ENCODE assay signal across 24 mouse cellular contexts in the genomic region with DNA sequence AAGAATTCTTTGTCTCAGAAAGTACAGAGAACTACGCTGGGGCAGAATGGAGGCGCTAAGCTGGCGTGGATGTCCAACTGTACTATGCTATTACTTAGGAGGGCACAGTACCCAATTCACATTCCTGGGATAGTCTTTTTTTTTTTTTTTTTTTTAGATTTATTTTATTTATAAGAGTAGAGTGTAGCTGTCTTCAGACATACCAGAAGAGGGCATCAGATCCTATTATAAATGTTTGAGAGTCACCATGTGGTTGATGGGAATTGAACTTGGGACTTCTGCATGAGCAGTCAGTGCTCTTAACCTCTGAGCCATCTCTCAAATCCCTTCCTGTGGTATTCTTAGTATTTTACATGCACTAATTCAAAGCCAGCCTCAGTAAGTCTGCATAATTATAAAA. TPM values are rescaled to one million over a fixed set of nuclear protein-coding genes. Genes with fewer than 3 reads are reported as not detected.
DNase-seq lines count a peak whose midpoint lies in the region; ATAC-seq and TF ChIP-seq lines count a peak whose summit lies in the region.
"Had no signal": no experiment of that assay in that cellular context is flagged by ENCODE, and none has a peak within 500 bp of the region (broad histone marks: within the 10 kb centered on the region; RNA-seq: fewer than 3 reads in every experiment).

No protein-coding gene starts in this region.

- H3K27me3 ChIP-seq in hindbrain, embryonic 11.5 days (ENCODE audit: control insufficient read depth, insufficient read depth, low read length) = no peaks in the 10 kb centered on the region
- H3K27me3 ChIP-seq: embryonic facial prominence, embryonic 13.5 days; hindbrain, embryonic 15.5 days; limb, embryonic 13.5 days; stomach, embryonic 15.5 days had no signal

- no peak overlapping the region for H3K4me2 ChIP-seq in hindbrain, embryonic 11.5 days (replicated peaks; ENCODE audit: low read depth, low read length)
- H3K4me2 ChIP-seq: embryonic facial prominence, embryonic 13.5 days; heart, embryonic 11.5 days; hindbrain, embryonic 15.5 days; limb, embryonic 13.5 days; stomach, embryonic 15.5 days had no signal

- WGBS in hindbrain, embryonic 11.5 days = 93% methylated on average over 3 of the region's 3 CpGs

- H3K4me1 ChIP-seq in hindbrain, embryonic 11.5 days (replicated peaks; ENCODE audit: control insufficient read depth, insufficient read depth, low read length) = 0 out of 2 replicates have a peak, but pooled peaks cover 2% of the 10 kb centered on the region
- H3K4me1 ChIP-seq: stomach, embryonic 15.5 days had no signal

- DNase-seq in layer of hippocampus, adult 2 months (ENCODE audit: low spot score in 2 of 2) = no peak
- no peak for DNase-seq in layer of hippocampus, postnatal 10 days (ENCODE audit: low spot score in 2 of 2)
- DNase-seq in 3T3-L1 (ENCODE audit: low read depth, low spot score) (peak; percentile 46), A20 (ENCODE audit: low read depth, low spot score) (peak; percentile 41)
- DNase-seq in induced T-regulatory cell, adult 2 months (ENCODE audit: low read depth) = peak; percentile 33
- no peak for DNase-seq in frontal cortex, postnatal 14 days (ENCODE audit: low spot score in 2 of 2)
- no peak for DNase-seq in hindbrain, embryonic 11.5 days (ENCODE audit: low spot score)
- DNase-seq: adrenal gland, postnatal 25 days; cerebellum, adult 11-12 months; cerebellum, postnatal 14 days; gastrocnemius, postnatal 36 days; heart, postnatal 14 days; kidney, adult 18-20 months; kidney, postnatal 4 days; lung, postnatal 36 days; right cerebral cortex, postnatal 25 days had no signal

- no peak overlapping the region for H3K9ac ChIP-seq in hindbrain, embryonic 11.5 days (ENCODE audit: low read depth, low read length)
- H3K9ac ChIP-seq: embryonic facial prominence, embryonic 13.5 days; hindbrain, embryonic 15.5 days; limb, embryonic 13.5 days; stomach, embryonic 15.5 days had no signal

- H3K27ac ChIP-seq in layer of hippocampus, adult 2 months = no peak overlapping the region
- H3K27ac ChIP-seq in hindbrain, embryonic 11.5 days (ENCODE audit: low read depth, low read length) = no peak overlapping the region
- H3K27ac ChIP-seq: embryonic facial prominence, embryonic 13.5 days; hindbrain, embryonic 15.5 days; limb, embryonic 13.5 days had no signal

- no peak overlapping the region for H3K4me3 ChIP-seq in layer of hippocampus, adult 2 months
- H3K4me3 ChIP-seq in hindbrain, embryonic 11.5 days (ENCODE audit: low read depth, low read length) = no peak overlapping the region
- H3K4me3 ChIP-seq: embryonic facial prominence, embryonic 13.5 days; hindbrain, embryonic 15.5 days; limb, embryonic 13.5 days; stomach, embryonic 15.5 days had no signal

- peak; percentile 64 for TF ChIP-seq CTCF in layer of hippocampus, adult 2 months (conservative IDR thresholded peaks at IDR 0.05)

- ATAC-seq in hindbrain, embryonic 11.5 days (ENCODE audit: low FRiP score) = no peak
- ATAC-seq: activated CD4-positive, CD25-positive, alpha-beta regulatory T cell, adult 4 months; forebrain, embryonic 14.5 days; midbrain, embryonic 16.5 days had no signal

- no peaks in the 10 kb centered on the region for H3K9me3 ChIP-seq in hindbrain, embryonic 11.5 days (ENCODE audit: control insufficient read depth, low read length)
- H3K9me3 ChIP-seq: embryonic facial prominence, embryonic 13.5 days; hindbrain, embryonic 15.5 days; limb, embryonic 13.5 days; stomach, embryonic 15.5 days had no signal

- H3K36me3 ChIP-seq in hindbrain, embryonic 11.5 days (ENCODE audit: control insufficient read depth, insufficient read depth, low read length) = no peaks in the 10 kb centered on the region
- H3K36me3 ChIP-seq: hindbrain, embryonic 15.5 days had no signal

RNA-seq across cellular contexts. Expression of a gene that starts 50.2 kb away (rescaled TPM):
- total RNA-seq in layer of hippocampus, adult 2 months (2021) = 10 to 100 TPM; 87.5 to 92.5 TPM
- 10 to 100 TPM; 68.7 to 71.0 TPM for total RNA-seq in layer of hippocampus, postnatal 10 days (2021)
- polyA plus RNA-seq in hindbrain, embryonic 11.5 days (2014; fragmentation: Nextera tagmentation; extraction: Ambion mirVana) = 138 and 142 TPM in 2 replicates

RNA-seq across cellular contexts. Expression of a gene that starts 57.4 kb away (rescaled TPM):
- total RNA-seq in layer of hippocampus, adult 2 months (2021) = 10 to 100 TPM; 73.2 to 78.4 TPM
- 10 to 100 TPM; 80.0 to 80.3 TPM for total RNA-seq in layer of hippocampus, postnatal 10 days (2021)
- 13.7 and 17.0 TPM in 2 replicates for polyA plus RNA-seq in hindbrain, embryonic 11.5 days (2014; fragmentation: Nextera tagmentation; extraction: Ambion mirVana)
- total RNA-seq: gastrocnemius, postnatal 36 days had no signal

Comparison
In these comparisons a context has a peak if more than half of its experiments do, and no peak if none do; other contexts are left out.
1. DNase-seq: peak in 3T3-L1 (single experiment), A20 (single experiment) and induced T-regulatory cell, adult 2 months (single experiment); none in layer of hippocampus, adult 2 months (0 of 2), layer of hippocampus, postnatal 10 days (0 of 2), frontal cortex, postnatal 14 days (0 of 2) and hindbrain, embryonic 11.5 days (single experiment).